8 mouse cellular contexts compared by ENCODE assay signal in the genomic region with DNA sequence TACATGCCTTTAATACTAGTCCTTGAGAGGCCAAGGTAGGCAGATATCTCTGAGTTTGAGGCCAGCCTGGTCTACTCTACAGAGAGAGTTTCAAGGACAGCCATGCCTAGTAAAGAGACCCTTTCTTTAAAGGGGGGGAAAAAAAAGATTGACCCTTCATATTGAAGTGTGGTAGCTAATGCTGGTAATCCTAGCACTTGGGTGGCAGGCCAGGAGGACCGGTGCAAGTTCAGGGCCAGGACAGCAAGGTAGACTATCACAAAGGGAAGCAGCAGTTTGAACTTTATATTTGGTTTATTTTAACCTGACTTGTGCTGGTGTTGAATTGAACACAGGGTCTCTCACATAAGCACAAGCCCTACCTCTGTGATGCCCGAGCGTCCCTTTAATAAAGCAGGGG. TPM values are rescaled to one million over a fixed set of nuclear protein-coding genes. Genes with fewer than 3 reads are reported as not detected.
DNase-seq lines count a peak whose midpoint lies in the region; ATAC-seq lines count a peak whose summit lies in the region.

No protein-coding gene starts in this region.

- ATAC-seq in lung, embryonic 15.5 days (ENCODE audit: borderline replicate concordance, extremely low read depth, low FRiP score, low TSS enrichment), result no peak
- ATAC-seq in forebrain, embryonic 15.5 days (replicated peaks), result no peak
- no peak for ATAC-seq in limb, embryonic 11.5 days (ENCODE audit: insufficient number of reproducible peaks, low FRiP score, low TSS enrichment, low read depth)
- ATAC-seq in neural tube, embryonic 14.5 days (ENCODE audit: low read depth), result no peak

- peak overlapping the region; percentile 82 for H3K4me2 ChIP-seq in lung, embryonic 15.5 days
- peak overlapping the region; percentile 57 for H3K4me2 ChIP-seq in forebrain, embryonic 15.5 days (replicated peaks)
- H3K4me2 ChIP-seq in limb, embryonic 11.5 days (ENCODE audit: low read depth, severe bottlenecking), result peak overlapping the region; percentile 80
- peak overlapping the region; percentile 68 for H3K4me2 ChIP-seq in neural tube, embryonic 14.5 days (ENCODE audit: low read depth, low read length)

- no peak for DNase-seq in lung, postnatal 14 days
- no peak for DNase-seq in limb, embryonic 11.5 days (ENCODE audit: low spot score)
- no peak for DNase-seq in natural killer cell, adult 2 months (ENCODE audit: low spot score in 2 of 2)
- DNase-seq in frontal cortex, postnatal 25 days (ENCODE audit: low spot score in 2 of 2), result no peak
- no peak for DNase-seq in kidney, postnatal 4 days

- H3K36me3 ChIP-seq in lung, embryonic 15.5 days, result no peaks in the 10 kb centered on the region
- no peaks in the 10 kb centered on the region for H3K36me3 ChIP-seq in forebrain, embryonic 15.5 days
- peaks cover 5% of the 10 kb centered on the region; the same call in 1 of the 2 replicates for H3K36me3 ChIP-seq in limb, embryonic 11.5 days (ENCODE audit: control insufficient read depth, insufficient read depth, low read length)
- H3K36me3 ChIP-seq in neural tube, embryonic 14.5 days (ENCODE audit: control insufficient read depth, insufficient read depth, low read length), result no peaks in the 10 kb centered on the region

- H3K9ac ChIP-seq in lung, embryonic 15.5 days, result no peak overlapping the region
- H3K9ac ChIP-seq in forebrain, embryonic 15.5 days (replicated peaks), result peak overlapping the region; percentile 89
- H3K9ac ChIP-seq in limb, embryonic 11.5 days (ENCODE audit: low read length), result no peak overlapping the region
- no peak overlapping the region; the same call in 1 of the 2 replicates for H3K9ac ChIP-seq in neural tube, embryonic 14.5 days (replicated peaks; ENCODE audit: low read depth, low read length)

- H3K27ac ChIP-seq in lung, embryonic 15.5 days, result no peak overlapping the region
- H3K27ac ChIP-seq in forebrain, embryonic 15.5 days (replicated peaks), result peak overlapping the region; percentile 92; the same call in 1 of the 2 replicates
- H3K27ac ChIP-seq in limb, embryonic 11.5 days (replicated peaks; ENCODE audit: low read depth, low read length), result no peak overlapping the region
- no peak overlapping the region for H3K27ac ChIP-seq in neural tube, embryonic 14.5 days (ENCODE audit: low read depth, low read length)

- H3K4me1 ChIP-seq in lung, embryonic 15.5 days, result peaks cover 8% of the 10 kb centered on the region
- H3K4me1 ChIP-seq in forebrain, embryonic 15.5 days, result peaks cover 29% of the 10 kb centered on the region
- peaks cover 4% of the 10 kb centered on the region for H3K4me1 ChIP-seq in limb, embryonic 11.5 days (ENCODE audit: control insufficient read depth, insufficient read depth, low read length)
- H3K4me1 ChIP-seq in neural tube, embryonic 14.5 days (ENCODE audit: control insufficient read depth, insufficient read depth, low read length), result peaks cover 10% of the 10 kb centered on the region

- no peaks in the 10 kb centered on the region for H3K27me3 ChIP-seq in lung, embryonic 15.5 days
- H3K27me3 ChIP-seq in forebrain, embryonic 15.5 days, result no peaks in the 10 kb centered on the region
- H3K27me3 ChIP-seq in limb, embryonic 11.5 days (ENCODE audit: control insufficient read depth, insufficient read depth, low read length), result no peaks in the 10 kb centered on the region
- H3K27me3 ChIP-seq in neural tube, embryonic 14.5 days (ENCODE audit: control insufficient read depth, insufficient read depth, low read length), result no peaks in the 10 kb centered on the region

- 81% methylated on average over 3 of the region's 3 CpGs for WGBS in lung, embryonic 15.5 days
- WGBS in forebrain, embryonic 15.5 days, result 85% methylated on average over 3 of the region's 3 CpGs
- WGBS in limb, embryonic 11.5 days, result 91% methylated on average over 3 of the region's 3 CpGs
- 87% methylated on average over 3 of the region's 3 CpGs for WGBS in neural tube, embryonic 14.5 days

- peak overlapping the region; percentile 78 for H3K4me3 ChIP-seq in lung, embryonic 15.5 days
- H3K4me3 ChIP-seq in forebrain, embryonic 15.5 days, result peak overlapping the region; percentile 99
- peak overlapping the region; percentile 91; the same call in 1 of the 2 replicates for H3K4me3 ChIP-seq in limb, embryonic 11.5 days (ENCODE audit: low read depth, low read length)
- peak overlapping the region; percentile 69 for H3K4me3 ChIP-seq in neural tube, embryonic 14.5 days (ENCODE audit: low read depth, low read length)

- no peaks in the 10 kb centered on the region for H3K9me3 ChIP-seq in lung, embryonic 15.5 days
- no peaks in the 10 kb centered on the region for H3K9me3 ChIP-seq in forebrain, embryonic 15.5 days
- no peaks in the 10 kb centered on the region for H3K9me3 ChIP-seq in limb, embryonic 11.5 days (ENCODE audit: control insufficient read depth, low read length)
- no peaks in the 10 kb centered on the region for H3K9me3 ChIP-seq in neural tube, embryonic 14.5 days (ENCODE audit: control insufficient read depth, low read length)

RNA-seq across cellular contexts. Expression of a gene that starts 2.3 kb away (rescaled TPM):
- 19.4 and 19.8 TPM in 2 replicates for polyA plus RNA-seq in lung, embryonic 15.5 days (2015; fragmentation: Nextera tagmentation; extraction: Ambion mirVana)
- 25.3 and 26.4 TPM in 2 replicates for polyA plus RNA-seq in forebrain, embryonic 15.5 days (2015; fragmentation: Nextera tagmentation; extraction: Ambion mirVana)
- polyA plus RNA-seq in limb, embryonic 11.5 days (2014; fragmentation: Nextera tagmentation; extraction: Ambion mirVana), result 25.7 and 28.1 TPM in 2 replicates
- 19.5 and 21.5 TPM in 2 replicates for polyA plus RNA-seq in neural tube, embryonic 14.5 days (2014; fragmentation: Nextera tagmentation; extraction: Ambion mirVana)

RNA-seq across cellular contexts. Expression of a gene that starts 39.6 kb away (rescaled TPM):
- 30.8 and 32.5 TPM in 2 replicates for polyA plus RNA-seq in lung, embryonic 15.5 days (2015; fragmentation: Nextera tagmentation; extraction: Ambion mirVana)
- 25.3 and 30.1 TPM in 2 replicates for polyA plus RNA-seq in forebrain, embryonic 15.5 days (2015; fragmentation: Nextera tagmentation; extraction: Ambion mirVana)
- 34.0 and 37.4 TPM in 2 replicates for polyA plus RNA-seq in limb, embryonic 11.5 days (2014; fragmentation: Nextera tagmentation; extraction: Ambion mirVana)
- 30.9 and 41.9 TPM in 2 replicates for polyA plus RNA-seq in neural tube, embryonic 14.5 days (2014; fragmentation: Nextera tagmentation; extraction: Ambion mirVana)
